Mouse (Mus musculus) WW6 (cell line): Measurements from ENCODE around the gene Nek5.
"Not testable (repeated sequence)": the region's sequence is repeated elsewhere in the genome, so short reads cannot be mapped to it uniquely, and the experiment has no call there.

Experiments used
- DNase-seq: peaks from one replicate; pipeline ENCODE4 v3.0.0-alpha.2; 2013; ENCODE audit warnings: low read depth, low spot score

Gene Nek5

DNA sequence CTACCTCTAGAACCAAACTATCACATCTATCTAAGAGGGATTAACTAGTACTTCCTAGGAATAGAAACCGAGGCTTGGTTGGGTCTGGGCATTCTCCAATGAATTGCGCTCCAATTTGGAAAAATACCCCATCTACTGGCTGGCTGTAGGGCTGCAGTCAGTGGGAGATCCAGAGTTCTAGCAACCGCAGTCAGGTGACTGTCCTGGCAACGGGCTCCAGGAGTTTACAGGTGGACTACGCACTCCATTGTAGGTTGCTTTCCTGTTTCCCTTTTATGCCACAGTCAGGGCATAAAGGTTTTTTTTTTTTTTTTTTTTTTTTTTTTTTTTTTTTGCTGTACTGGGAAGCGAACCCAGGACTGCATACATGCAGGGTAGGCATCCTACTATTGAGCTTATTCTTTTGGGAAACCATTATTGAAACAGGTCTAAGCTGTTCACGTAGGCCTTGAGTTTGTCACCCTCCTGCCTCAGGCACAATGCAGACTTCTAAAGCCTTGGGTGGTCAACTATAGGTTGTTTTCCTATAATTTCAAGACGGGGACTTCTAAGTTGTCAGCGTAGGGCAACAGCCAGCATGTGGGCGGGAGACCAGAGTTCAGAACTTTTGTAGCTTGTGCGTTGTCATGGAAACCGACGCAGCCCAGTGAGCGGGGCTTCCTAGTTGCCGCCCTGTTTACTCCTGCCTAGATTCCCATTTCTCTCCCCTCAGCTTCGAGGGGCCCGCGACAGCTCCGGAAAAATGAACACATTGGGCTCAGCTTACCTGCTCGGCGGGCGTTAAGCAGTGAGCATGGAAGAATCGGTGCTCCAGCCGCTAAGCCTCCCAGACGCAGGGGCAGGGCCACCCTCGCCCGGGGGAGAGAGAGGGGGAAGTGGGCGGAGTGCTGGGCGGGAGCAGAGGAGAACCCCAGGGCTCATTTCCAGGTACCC lies at the start of gene Nek5:
Gene Nek5, minus strand, starts transcription at position 834 of the 933 bp plus-strand sequence.
- DNase-seq: peak; percentile 75

- DNase-seq: no peak
These were observed 44.3 kb upstream of the Nek5 start for GRCm38 (mm10) chr8:22169167-22169566.

GRCm38 (mm10) chr8:22166080-22166603 lies 41.3 kb upstream of the Nek5 start, which contains the start of gene Nek3:
TSS of gene Nek3 (minus strand) at chr8:22166435.
- peak; percentile 88 for DNase-seq

GRCm38 (mm10) chr8:22165251-22166079 lies 40.6 kb upstream of the Nek5 start:
- no peak for DNase-seq

- no peak for DNase-seq
These were observed 39.6 kb upstream of the Nek5 start for GRCm38 (mm10) chr8:22164431-22164830.

GRCm38 (mm10) chr8:22162206-22162605 lies 37.4 kb upstream of the Nek5 start:
- no peak for DNase-seq

GRCm38 (mm10) chr8:22150345-22150663 lies 25.5 kb upstream of the Nek5 start:
- no peak for DNase-seq

GRCm38 (mm10) chr8:22149643-22150344 lies 24.9 kb upstream of the Nek5 start:
- DNase-seq: no peak

DNA sequence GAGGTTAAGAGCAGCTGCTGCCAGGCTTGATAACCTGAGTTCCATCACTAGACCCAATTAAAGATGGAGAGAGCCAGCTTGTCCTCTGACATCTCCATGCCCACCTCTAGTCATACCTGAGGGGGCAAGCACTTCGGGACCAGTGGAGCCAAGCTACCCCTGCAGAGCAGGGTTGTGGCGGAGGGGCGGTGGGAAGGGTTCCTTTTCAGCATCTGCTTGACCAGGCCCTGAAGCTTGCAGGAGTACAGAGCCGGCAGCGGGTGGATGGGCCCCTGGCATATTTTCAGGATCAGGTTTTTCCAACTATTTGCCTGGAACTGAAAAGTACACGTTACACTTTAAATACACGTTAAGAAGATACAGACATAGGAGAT lies 23.5 kb upstream of the Nek5 start:
- DNase-seq: no peak

DNA sequence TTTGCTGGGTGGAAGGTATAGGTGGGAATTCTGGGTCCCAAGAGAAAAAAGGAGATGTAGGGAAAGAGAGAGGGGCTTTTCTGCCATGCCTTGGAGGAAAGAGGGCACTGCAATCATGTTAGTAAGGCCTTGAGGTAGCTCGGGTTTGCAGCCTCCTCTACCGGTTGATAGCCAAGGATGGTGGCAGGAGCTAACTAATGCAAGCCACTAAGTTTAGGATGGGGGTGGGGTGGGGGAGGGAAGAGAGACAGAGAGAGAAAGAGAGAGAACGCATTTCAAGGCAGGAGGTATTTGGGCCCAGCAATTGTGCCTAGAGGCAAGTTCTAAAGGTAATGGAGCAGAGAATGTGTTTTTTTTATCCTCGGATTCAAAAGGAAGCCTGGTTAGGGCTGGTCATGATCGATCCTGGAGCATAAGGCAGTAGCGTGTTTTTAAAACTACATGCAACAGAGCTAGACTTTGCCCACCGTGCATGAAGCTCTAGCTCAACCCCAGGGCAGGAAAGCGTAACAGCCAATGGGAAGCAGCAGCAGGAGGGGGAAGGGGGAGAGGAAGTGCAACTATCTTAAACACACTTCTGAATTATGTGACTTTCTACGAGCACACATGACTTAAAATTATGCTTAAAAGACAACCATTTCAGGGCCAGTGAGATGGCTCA lies 23.0 kb upstream of the Nek5 start:
- DNase-seq: no peak

GRCm38 (mm10) chr8:22145831-22146230 lies 21.0 kb upstream of the Nek5 start:
- DNase-seq: no peak

GRCm38 (mm10) chr8:22143764-22144491 lies 19.1 kb upstream of the Nek5 start:
- DNase-seq: no peak

DNA sequence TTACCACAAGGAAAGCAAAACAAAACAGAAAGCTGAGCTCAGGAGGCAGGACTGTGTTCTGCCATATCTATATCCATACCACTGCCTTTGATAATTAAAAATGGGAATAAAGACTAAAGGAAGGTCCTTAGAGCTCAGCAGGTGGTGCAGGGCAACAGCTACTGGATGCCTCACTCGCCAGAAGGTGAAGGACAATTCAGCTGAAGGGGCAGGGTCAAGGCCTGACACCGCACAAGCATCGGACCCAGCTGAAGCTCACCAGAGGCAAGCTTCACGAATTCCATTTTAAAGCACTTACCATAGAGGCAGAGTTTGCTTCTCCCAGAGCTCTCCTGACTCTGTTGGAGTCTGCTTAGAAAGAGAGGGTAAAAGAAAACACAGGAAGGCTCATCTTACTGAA lies 17.7 kb upstream of the Nek5 start:
- no peak for DNase-seq

DNA sequence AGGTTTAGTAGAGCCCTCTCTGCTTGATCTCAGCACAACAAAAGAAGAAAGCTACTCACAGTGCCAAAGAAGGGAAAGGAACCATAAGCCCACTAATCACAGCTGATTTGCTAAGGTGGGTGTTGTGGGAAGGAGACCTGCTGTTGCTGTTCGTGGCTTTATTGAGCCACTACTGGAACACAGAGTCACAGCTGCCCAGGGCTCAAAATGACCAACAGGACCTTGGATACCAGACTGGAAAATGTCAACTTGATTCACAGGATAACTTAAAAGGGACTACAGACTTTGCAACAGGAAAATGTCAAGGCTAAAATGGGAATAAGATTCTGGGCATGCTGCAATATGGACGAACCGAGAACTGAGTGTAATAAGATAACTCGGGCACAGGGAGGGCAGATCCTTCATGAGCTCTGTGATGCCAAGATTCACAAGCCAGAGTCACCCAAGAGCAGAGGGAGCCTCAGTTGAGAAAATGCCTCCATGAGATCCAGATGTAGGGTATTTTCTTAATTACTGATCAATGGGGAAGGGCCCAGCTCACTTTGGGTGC lies 17.1 kb upstream of the Nek5 start:
- DNase-seq: no peak

GRCm38 (mm10) chr8:22136462-22136861 lies 11.6 kb upstream of the Nek5 start:
- not testable (repeated sequence) for DNase-seq

DNA sequence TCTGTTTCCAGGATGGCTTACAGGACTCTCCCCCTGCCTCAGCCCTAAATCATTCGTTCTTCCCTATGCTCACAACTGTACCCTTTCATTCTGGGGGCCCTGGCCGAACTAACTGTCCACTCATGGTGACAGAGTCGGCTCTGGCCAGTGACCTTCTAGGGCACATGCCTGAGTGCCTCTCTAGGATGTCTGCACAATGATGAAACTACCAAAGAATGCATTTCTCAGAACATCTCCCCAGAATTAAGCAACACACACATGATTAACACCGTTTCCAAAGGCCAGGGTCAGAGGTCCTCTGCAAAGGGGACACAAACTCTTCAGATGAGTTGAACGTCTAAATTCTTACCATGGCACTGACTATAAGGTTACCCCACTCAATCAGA lies 9.9 kb upstream of the Nek5 start:
- no peak for DNase-seq

GRCm38 (mm10) chr8:22134078-22134749 lies 9.4 kb upstream of the Nek5 start:
- DNase-seq: no peak

DNA sequence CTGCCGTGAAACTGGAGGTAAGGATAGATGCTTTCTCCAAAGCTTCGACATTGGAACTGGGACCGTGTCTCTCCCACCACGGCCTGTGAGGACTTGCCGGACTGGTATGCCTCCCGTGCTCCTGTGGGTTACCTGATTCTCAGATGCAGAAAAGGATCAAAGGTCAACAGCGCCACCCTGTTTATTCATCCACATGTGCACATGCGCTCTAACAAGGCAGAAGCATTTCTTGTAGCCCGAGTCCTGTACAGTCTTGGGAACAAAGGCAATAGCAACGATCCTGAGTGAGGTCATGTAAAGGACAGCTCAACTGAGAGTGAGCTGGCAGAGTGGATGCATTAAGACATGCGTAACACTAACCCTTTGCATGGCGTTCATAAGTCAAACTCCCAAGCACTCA lies 7.2 kb upstream of the Nek5 start:
- no peak for DNase-seq

GRCm38 (mm10) chr8:22107020-22107419 lies 17.8 kb downstream of the Nek5 start:
- DNase-seq: no peak

GRCm38 (mm10) chr8:22091568-22091967 lies 33.3 kb downstream of the Nek5 start:
- DNase-seq: peak; percentile 16
